Mouse (Mus musculus) right cerebral cortex, postnatal 10 days (tissue): ENCODE data around the gene Hsdl2.

Experiments used
- DNase-seq, 2 experiments: peaks; one replicate each; pipeline ENCODE4 v3.0.0; 2021; ENCODE audit warnings: low spot score in 2 of 2

The Hsdl2 gene

GRCm38 (mm10) chr4:59625998-59626910, 44.9 kb downstream of the Hsdl2 start, which contains the start of gene E130308A19Rik:
E130308A19Rik (plus strand) TSS chr4:59626211.
- DNase-seq = peak; percentile 78 to 81

DNA sequence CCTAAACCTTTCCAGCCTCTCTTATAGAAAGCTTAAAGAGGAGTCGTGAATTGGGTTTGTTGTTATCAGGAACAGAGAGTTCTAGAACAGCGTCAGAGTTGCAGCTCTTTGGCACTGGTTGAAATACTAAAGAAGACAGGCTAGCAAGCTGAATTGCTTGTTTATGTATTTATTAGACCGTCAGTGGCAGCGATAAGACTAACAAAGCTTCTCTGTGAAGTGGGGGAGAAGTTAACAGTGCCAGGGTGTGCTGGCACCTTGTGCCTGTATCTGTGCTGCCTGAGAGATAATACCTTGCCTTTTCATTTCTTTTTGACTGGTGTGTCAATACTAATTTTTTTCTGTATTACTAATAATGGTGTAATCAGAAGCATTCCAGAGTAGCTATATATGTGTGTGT, 46.9 kb downstream of the Hsdl2 start:
- no peak for DNase-seq

GRCm38 (mm10) chr4:59629076-59629874, 47.9 kb downstream of the Hsdl2 start:
- no peak for DNase-seq

GRCm38 (mm10) chr4:59630122-59630521, 48.8 kb downstream of the Hsdl2 start:
- no peak for DNase-seq

GRCm38 (mm10) chr4:59634532-59634931, 53.2 kb downstream of the Hsdl2 start:
- DNase-seq = no peak

GRCm38 (mm10) chr4:59639163-59639562, 57.8 kb downstream of the Hsdl2 start:
- no peak for DNase-seq

GRCm38 (mm10) chr4:59640720-59641119, 59.4 kb downstream of the Hsdl2 start:
- DNase-seq = no peak

- no peak for DNase-seq
Observed at GRCm38 (mm10) chr4:59642039-59642438, 60.7 kb downstream of the Hsdl2 start.

DNA sequence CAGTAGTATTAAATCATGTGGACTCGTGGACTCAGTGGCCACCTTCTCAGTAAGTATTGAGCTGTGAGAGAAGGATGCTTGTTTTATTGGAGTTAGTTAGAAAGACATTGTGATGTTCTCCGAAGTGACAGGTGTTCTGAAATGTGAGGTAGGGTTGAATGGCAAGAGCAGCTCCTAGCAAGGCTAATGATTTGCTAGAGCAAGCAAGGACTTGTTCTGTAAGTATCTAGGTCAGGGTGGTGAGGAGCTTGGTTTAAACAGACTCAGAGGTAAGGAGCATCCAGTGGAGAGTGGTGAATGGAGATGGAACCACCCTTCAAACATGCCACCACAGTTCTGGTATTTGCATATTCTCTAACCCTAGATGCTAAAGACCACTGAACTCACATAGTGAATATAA, 61.3 kb downstream of the Hsdl2 start:
- DNase-seq = no peak

- DNase-seq = no peak
Observed at GRCm38 (mm10) chr4:59644431-59644830, 63.1 kb downstream of the Hsdl2 start.

GRCm38 (mm10) chr4:59644992-59645391, 63.6 kb downstream of the Hsdl2 start:
- DNase-seq = no peak

DNA sequence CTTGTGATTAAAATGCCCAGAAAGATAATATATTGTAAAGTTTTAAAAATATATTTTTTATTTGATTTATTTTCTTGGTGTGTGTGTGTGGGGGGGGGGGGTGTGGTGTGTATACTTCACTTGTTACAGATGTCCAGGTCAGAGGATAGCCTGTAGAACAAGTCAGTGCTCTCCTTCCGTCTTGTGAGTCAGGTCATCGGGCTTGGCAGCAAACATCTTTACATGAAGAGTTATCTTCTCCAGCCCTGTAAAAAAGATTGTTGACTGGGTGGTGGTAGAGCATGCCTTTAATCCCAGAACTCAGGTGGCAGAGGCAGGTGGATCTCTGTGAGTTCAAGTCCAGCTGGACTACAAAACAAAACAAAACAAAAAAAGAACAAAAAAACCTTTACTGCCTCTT, 64.2 kb downstream of the Hsdl2 start:
- no peak for DNase-seq

DNA sequence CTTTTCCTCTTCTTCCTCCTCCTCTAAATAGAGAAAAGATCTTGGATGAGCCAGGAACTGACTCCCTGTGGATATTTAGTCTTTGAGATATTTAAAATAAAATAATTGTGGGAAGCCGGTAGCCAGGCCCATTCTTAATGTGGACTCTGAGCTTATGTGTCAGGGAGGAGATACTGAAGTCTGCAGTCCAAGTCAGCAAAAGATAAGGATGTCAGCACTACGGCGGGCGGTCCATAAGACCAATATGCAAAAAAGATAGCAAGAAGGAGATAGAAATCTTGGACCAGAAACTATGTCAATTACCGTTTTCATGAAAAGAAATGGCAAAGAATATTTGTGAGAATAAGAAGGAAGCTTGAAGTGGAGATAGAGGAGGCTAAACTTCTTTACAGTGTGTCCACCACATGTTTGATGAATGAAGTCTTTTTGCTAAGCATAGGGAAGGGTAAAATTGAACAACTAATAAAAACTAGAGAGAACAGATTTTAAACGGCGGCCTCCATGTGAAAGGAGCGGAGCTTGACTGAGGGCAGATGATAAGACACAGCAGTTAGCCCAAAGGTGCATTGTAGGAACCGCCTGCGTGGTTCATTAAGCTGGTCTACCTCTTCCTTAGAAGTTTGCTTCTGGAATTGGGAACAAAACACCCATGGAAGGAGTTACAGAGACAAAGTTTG, 64.8 kb downstream of the Hsdl2 start:
- no peak for DNase-seq

DNA sequence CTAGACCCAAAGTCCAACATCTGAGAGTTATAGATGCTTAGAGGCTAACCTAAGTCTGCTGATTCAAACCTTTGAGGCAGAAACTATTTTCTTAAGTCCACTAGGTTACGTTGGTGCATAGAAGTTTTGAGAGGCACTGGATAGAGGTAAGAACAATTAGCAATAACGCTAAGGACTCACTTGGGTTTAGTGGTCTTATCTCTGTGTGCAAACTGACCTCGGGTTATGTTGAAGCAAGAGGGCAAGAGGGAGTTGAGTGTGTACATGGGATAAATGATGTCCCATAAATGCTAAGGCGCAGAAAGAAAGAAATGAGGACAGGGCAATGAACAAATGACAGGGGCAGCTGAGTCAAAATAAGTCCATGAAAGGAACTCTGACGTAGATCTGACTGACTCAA, 67.8 kb downstream of the Hsdl2 start:
- no peak for DNase-seq

DNA sequence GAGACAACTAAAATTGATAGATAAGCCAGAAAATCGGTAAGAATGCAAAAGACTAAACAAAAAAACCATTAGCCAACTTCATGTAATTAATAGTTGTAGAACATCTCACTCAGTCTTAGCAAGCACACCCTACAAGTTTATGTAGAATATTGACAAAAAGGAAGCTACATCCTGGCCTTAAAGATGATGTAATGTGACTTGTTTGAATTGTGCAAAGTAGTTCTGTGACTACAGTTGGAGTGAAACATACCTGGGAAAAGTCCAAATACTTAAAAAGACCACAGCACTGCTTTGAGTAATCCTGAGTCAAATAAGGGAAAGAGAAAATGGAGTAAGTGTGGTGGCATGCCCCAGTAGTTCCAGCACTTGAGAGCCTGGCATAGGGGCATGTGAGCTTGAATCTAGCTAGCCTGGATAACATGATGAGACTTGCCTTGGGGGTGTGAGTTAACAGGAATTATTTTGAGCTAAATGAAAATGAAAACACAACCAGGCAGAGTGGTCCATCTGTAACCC, 70.9 kb downstream of the Hsdl2 start:
- no peak for DNase-seq

DNA sequence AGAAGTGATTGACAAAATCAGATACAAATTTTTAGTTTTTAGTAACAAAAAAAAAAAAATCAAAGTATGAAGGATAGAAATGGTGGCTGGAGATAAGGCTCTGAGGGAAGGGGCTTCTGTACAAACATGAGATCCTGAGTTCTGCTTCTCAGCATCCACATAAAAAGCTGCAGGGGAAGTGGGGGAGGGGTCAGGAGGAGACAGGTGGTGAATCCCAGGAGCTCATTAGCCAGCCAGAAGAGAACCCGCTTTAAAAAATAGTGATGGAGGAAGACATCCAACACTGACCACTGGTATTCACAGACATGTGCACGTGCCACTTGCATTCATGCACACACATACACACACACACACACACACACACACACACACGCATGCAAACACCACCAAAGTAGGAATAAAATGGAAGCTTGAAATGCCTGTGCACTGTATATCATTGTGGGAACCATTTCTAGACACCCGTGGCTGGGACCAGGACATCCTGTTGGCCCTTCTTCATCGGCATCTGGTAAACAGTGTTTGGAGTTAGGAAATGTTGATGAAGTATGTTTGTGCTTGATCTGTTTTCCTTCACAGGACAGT, 74.8 kb downstream of the Hsdl2 start:
- no peak for DNase-seq

GRCm38 (mm10) chr4:59662163-59662562, 80.8 kb downstream of the Hsdl2 start:
- no peak for DNase-seq

DNA sequence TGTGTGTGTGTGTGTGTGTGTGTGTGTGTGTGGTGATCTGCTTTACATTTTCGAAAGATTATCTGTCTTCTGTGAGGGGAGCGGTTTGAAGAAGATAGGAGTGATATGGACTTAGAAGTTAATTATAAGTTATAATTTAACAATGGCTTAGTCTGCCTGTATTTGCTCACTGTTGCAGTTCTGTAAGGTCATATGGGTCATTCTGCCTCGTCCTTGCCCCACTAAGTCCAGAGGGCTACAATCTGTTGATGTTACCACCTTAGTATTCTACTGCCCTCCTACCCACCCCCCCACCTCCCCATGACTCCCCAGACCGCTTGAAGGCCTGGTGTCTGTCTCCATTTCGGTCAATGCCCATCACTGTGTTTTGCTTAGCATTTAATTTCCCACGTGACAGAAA, 82.1 kb downstream of the Hsdl2 start:
- no peak for DNase-seq

GRCm38 (mm10) chr4:59666550-59667317, 85.4 kb downstream of the Hsdl2 start:
- DNase-seq = no peak

DNA sequence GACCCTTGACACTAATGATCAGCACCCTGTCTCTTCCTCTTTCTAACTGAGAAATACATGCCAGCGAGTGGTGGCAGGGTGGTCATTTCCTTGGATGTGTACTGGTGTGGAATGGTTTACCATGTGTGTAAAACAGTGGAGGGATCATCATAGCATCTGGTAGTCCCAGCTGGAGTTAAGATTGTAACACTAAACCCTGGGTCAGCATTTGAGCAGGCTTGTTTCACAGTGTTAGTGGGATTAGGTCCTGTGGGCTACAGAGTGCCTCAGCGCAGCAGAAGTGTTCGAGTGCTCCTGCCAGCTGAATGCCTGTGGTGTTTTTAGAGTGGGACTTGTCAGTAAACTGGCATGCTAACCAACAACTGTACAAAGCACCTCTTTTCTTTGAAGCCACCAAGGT, 86.7 kb downstream of the Hsdl2 start:
- no peak for DNase-seq
